Mouse (Mus musculus) limb, embryonic 10.5 days (tissue): ENCODE data around the gene Ndufa13. TPM values are rescaled to one million over a fixed set of nuclear protein-coding genes. Genes with fewer than 3 reads are reported as not detected.
"Not testable (repeated sequence)": the region's sequence is repeated elsewhere in the genome, so short reads cannot be mapped to it uniquely, and the experiment has no call there.

ENCODE experiments used
- DNase-seq: peaks from one replicate; pipeline ENCODE4 v3.0.0-alpha.2; 2017; ENCODE audit warnings: low spot score
- H3K27ac ChIP-seq: fragments of 300-500 bp; sonication (generic); 2 replicates; pipeline ENCODE4 v1.5.1; 2016; ENCODE audit warnings: mild to moderate bottlenecking
- H3K27me3 ChIP-seq: fragments of 300-500 bp; sonication (generic); 2 replicates; pipeline ENCODE4 v1.6.1; 2016; ENCODE audit warnings: low read depth, mild to moderate bottlenecking; ENCODE audit not compliant: poor library complexity, severe bottlenecking
- H3K36me3 ChIP-seq: fragments of 300-500 bp; sonication (generic); 2 replicates; pipeline ENCODE4 v1.6.1; 2016; ENCODE audit warnings: mild to moderate bottlenecking, moderate library complexity
- H3K4me1 ChIP-seq: fragments of 300-500 bp; sonication (generic); 2 replicates; pipeline ENCODE4 v1.6.1; 2016
- H3K4me3 ChIP-seq: fragments of 300-500 bp; sonication (generic); 2 replicates; pipeline ENCODE4 v1.5.1; 2016; ENCODE audit warnings: mild to moderate bottlenecking, moderate library complexity
- H3K9me3 ChIP-seq: fragments of 300-500 bp; sonication (generic); replicated peaks from 2 replicates; pipeline ENCODE4 v1.6.1; 2016; ENCODE audit warnings: mild to moderate bottlenecking
- WGBS: fragments of 180-500 bp; shearing (Covaris S2); methylation state at CpG from one replicate; pipeline ENCODE4 v1.1.7; 2016; 5-methylcytosine and 5-hydroxymethylcytosine counted together
- polyA plus RNA-seq: library from polyadenylated mRNA; unstranded; fragments of >200 nt; fragmentation: Nextera tagmentation; extraction: Ambion mirVana; gene quantifications from 2 replicates; pipeline ENCODE4 v1.2.1, GENCODE M21; 2016

Ndufa13 gene
- 165 and 166 TPM in 2 replicates for polyA plus RNA-seq

DNA sequence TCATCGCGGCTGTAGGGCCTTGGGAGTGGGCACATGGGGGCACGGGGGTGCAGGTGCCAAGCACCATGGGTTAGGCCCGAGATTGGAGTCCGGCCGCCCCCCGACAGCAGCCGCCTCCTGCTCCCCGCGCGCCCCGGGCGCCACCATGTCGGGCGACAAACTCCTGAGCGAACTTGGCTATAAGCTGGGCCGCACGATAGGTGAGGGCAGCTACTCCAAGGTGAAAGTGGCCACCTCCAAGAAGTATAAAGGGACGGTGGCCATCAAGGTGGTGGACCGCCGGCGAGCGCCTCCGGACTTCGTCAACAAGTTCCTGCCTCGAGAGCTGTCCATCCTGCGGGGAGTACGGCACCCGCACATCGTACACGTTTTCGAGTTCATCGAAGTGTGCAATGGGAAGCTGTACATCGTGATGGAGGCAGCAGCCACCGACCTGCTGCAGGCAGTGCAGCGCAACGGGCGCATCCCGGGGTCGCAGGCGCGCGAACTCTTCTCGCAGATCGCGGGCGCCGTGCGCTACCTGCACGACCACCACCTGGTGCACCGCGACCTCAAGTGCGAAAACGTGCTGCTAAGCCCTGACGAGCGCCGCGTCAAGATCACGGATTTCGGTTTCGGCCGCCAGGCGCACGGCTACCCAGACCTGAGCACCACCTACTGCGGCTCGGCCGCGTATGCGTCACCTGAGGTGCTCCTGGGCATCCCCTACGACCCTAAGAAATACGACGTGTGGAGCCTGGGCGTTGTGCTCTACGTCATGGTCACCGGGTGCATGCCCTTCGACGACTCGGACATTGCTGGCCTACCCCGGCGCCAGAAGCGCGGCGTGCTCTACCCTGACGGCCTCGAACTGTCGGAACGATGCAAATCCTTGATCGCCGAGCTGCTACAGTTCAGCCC lies at the start of gene Ndufa13, which contains the start of the genes Tssk6 and Yjefn3:
Gene Ndufa13 (minus strand): TSS at position 396 of the 900 bp plus-strand sequence.
Gene Tssk6 (plus strand): TSS at position 22 of the 900 bp plus-strand sequence.
Gene Yjefn3 (minus strand): TSS at position 550 of the 900 bp plus-strand sequence.
- no peak for DNase-seq
- WGBS = 5% methylated on average over 89 of the region's 89 CpGs

DNA sequence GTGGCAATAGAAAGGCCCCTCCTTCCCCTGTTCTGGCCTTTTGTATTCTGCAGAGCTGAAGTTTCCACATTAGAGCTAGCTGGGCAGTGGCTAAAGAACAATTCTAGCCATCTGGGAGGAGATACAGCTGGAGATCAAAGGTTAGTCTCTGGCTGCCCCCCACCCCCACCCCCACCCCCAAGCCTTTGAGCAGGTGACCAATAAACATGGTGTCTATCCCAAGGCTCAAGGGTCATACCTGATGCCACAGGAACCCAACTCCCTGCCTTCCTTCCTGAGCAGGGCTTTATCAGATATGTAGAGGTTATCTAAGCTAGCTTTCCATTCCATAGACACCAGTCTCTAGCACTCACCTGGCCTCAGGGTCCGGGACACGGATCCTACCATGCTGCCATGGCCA lies 47.9 kb upstream of the Ndufa13 start:
- H3K36me3 ChIP-seq = peaks cover 57% of the 10 kb centered on the region
- no peak overlapping the region for H3K27ac ChIP-seq
- H3K4me1 ChIP-seq = no peaks in the 10 kb centered on the region; the same call in 1 of the 2 replicates
- no peaks in the 10 kb centered on the region for H3K27me3 ChIP-seq
- no peak for DNase-seq
- no peak overlapping the region for H3K4me3 ChIP-seq
- no peaks in the 10 kb centered on the region for H3K9me3 ChIP-seq
- WGBS = 98% methylated on average over 2 of the region's 2 CpGs

More for the DNA sequence above, at the start of gene Ndufa13, which contains the start of the genes Tssk6 and Yjefn3:
- Histone ChIP-seq H3K36me3 (peaks cover 41% of the 10 kb centered on the region), H3K4me1 (peaks cover 39% of the 10 kb centered on the region), H3K27me3 (no peaks in the 10 kb centered on the region), H3K9me3 (no peaks in the 10 kb centered on the region), H3K27ac (peak within 1 kb of the TSS; percentile 95), H3K4me3 (peak within 1 kb of the TSS; percentile 79)

DNA sequence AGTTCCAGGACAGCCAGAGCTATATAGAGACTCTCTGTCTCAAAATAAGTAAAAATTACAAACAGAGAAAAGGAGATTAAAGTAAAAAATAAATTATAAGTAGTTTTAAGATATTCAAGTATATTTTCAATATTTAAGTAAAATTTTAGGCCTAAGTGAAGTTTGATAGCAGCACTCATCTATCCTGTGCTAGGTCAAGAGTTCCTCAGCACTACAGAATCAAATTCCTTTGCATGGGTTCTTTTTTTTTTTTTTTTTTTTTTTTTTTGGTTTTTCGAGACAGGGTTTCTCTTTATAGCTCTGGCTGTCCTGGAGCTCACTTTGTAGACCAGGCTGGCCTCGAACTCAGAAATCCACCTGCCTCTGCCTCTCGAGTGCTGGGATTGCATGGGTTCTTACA lies 40.1 kb upstream of the Ndufa13 start:
- DNase-seq = not testable (repeated sequence)
- H3K4me1 ChIP-seq = peaks cover 31% of the 10 kb centered on the region

DNA sequence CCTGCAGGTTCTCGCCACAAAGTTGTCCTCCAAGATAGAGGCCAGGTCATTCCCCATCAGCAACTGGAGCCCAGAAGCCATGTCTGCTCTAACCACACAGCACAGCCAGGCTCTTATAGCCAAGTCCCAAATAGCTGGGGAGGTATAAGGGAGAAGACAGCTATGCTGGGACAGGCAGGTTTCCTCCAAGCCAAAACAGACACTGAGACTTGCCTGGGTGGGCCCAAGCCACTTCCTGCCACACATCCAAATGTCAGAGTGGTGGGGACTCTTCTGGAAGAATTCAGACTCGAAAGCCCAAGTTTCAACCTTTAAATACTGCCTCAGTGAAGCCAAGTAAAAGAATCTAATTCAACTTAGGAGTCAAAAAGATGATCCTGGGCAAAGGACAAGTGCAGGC lies 38.0 kb upstream of the Ndufa13 start:
- Histone ChIP-seq H3K27me3 (no peaks in the 10 kb centered on the region), H3K4me1 (peaks cover 37% of the 10 kb centered on the region), H3K36me3 (peaks cover 52% of the 10 kb centered on the region)

More for the DNA sequence above, 40.1 kb upstream of the Ndufa13 start:
- H3K27me3 ChIP-seq, H3K4me3 ChIP-seq, H3K9me3 ChIP-seq, H3K27ac ChIP-seq: not testable (repeated sequence)
- H3K36me3 ChIP-seq = peaks cover 58% of the 10 kb centered on the region
- WGBS = 93% methylated on average over 3 of the region's 3 CpGs

DNA sequence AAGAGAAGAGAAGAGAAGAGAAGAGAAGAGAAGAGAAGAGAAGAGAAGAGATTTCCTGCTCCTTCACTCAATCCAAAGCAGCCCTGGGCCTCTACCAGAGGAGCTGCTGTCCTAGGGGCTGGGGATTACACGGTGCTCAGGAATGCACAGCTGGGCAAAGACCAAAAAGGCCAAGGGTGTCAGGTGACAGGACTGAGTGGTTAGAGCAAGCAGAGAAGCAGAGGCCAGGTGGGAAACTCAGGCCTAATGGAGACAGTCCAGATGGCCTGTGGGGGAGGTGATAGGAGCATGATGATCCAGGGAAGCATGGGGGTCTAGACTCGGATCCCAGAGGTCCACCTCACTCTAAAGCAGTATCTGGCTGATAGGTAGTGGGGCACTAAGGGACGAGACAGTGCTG lies 37.3 kb upstream of the Ndufa13 start:
- no peaks in the 10 kb centered on the region for H3K27me3 ChIP-seq
- H3K9me3 ChIP-seq = no peaks in the 10 kb centered on the region
- WGBS = 33% methylated on average over 3 of the region's 3 CpGs
- no peak overlapping the region for H3K4me3 ChIP-seq
- H3K36me3 ChIP-seq = peaks cover 56% of the 10 kb centered on the region
- peak; percentile 64 for DNase-seq
- peaks cover 37% of the 10 kb centered on the region for H3K4me1 ChIP-seq
- H3K27ac ChIP-seq = peak overlapping the region; percentile 32; the same call in 1 of the 2 replicates

More for the DNA sequence above, 38.0 kb upstream of the Ndufa13 start:
- H3K9me3 ChIP-seq = no peaks in the 10 kb centered on the region
- WGBS = 90% methylated on average over 2 of the region's 2 CpGs
- DNase-seq = no peak
- peak overlapping the region; percentile 32; the same call in 1 of the 2 replicates for H3K27ac ChIP-seq
- H3K4me3 ChIP-seq = no peak overlapping the region

DNA sequence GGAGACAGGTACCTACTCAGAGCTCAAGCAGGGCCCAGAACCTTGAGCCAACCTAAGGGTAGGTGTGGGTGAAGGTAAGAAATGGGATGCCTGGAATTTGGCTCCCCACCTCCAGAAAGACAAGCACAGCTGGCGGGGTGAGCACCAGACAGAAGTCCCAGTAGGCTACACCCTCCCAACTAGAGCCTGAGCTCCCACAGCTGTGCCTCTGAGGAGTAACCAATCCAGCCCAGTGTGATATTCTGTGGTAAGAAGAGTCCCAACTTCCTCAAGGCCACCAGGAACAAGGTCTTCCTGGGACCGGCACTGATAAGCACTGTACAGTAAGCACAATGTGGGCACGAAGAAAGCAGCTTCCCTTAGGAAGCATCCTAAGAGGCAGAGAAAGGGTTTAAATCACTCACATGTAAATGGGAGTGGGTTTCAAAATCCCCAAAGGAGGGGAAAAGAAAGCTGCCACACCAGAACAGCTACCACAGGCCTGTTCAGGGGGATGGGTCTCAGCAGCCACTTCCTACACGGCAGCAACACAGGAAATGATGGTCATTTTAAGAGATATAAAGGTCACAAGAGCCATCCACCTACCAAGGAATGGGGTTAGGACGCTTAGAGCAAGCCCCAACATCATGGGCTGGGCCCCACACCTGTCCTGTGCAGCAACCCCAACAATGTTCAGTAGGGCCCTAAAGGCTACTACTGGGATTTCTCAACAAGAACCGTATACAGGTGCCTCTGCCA lies 36.1 kb upstream of the Ndufa13 start:
- Histone ChIP-seq H3K27ac (peak overlapping the region; percentile 16), H3K4me3 (no peak overlapping the region), H3K27me3 (no peaks in the 10 kb centered on the region), H3K36me3 (peaks cover 63% of the 10 kb centered on the region), H3K4me1 (peaks cover 33% of the 10 kb centered on the region), H3K9me3 (no peaks in the 10 kb centered on the region)
- WGBS = 88% methylated on average over 6 of the region's 6 CpGs
- DNase-seq = no peak

DNA sequence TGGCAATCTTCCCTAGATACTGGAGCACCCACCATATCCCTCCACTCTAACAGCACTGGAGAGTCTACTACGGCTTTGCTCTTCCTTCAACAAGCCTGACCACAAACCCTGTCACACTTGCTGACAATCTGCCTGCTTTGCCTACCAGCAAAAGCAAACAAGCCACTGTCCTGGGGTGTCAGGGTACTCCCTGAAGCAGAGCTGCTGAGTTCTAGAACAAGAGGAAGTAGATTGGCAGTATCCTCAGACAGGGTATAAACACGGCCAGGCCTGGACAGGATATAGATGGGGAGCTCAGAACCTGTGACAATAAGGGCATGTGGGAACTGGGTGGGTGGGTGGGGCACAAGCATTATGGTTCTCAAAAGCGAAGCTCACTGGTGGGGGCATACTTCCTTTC lies 35.1 kb upstream of the Ndufa13 start:
- no peak overlapping the region for H3K4me3 ChIP-seq
- H3K27ac ChIP-seq = no peak overlapping the region
- WGBS = 89% methylated on average over 3 of the region's 3 CpGs
- no peaks in the 10 kb centered on the region for H3K27me3 ChIP-seq
- no peaks in the 10 kb centered on the region for H3K9me3 ChIP-seq
- peaks cover 33% of the 10 kb centered on the region for H3K4me1 ChIP-seq
- H3K36me3 ChIP-seq = peaks cover 67% of the 10 kb centered on the region
- DNase-seq = no peak

DNA sequence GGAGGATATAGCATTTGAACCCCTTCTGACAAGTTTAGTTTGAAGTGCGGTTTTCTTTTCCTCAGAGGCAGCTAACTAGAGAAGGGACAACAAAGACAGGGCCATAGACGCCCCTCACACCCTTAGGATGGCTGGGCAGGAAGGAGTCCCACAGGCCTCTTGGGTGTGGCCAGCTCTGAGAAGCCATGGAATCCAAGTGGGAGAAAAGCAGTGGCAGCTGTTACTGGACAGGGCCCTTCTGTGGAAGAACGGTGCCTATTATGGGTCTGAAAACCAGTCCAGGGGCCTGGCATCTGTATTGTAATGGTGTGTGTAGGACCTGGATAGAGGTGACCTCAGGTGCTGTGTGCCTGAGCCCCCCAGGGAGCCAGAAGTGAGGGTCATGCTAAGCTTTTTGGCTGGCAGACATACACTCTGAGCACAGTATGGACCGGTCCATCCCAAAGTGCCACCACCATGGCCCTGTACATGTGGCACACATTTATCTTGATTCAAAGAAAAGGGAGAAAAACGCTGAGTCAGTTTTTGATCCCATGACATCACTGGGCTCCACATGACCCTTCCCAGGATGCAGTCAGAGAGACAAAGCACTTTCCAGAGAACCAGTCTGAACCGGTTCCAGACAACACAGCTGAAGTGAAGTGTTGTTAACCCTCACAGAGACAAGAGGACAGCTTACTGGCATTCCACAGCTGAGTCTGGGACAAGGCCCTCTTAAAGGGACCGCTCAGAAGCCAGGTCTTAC lies 33.9 kb upstream of the Ndufa13 start:
- Histone ChIP-seq H3K36me3 (peaks cover 76% of the 10 kb centered on the region), H3K4me3 (no peak overlapping the region), H3K27me3 (no peaks in the 10 kb centered on the region), H3K4me1 (peaks cover 33% of the 10 kb centered on the region), H3K9me3 (no peaks in the 10 kb centered on the region), H3K27ac (0 out of 2 replicates have a peak overlapping the region, but pooled peaks have one; percentile 27)
- 72% methylated on average over 7 of the region's 7 CpGs for WGBS
- no peak for DNase-seq

DNA sequence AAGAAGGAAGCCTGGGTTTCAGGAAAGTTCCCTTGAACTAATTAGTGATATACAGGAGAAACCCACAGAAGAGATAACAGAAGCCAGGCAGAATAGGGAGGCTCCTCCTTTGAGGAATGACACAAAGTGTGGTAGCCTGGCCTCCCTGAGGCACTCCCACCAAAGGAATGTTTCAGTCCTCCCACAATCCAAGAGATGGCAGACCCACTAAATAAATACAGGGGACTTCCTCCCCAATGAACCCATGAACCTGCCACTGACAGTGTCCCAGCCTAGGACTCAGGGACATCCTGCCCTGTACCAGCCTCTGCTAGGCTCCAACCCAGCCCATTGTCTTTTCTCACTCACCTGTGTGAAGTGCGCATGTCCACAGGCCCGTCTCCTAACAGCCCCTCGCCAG lies 33.1 kb upstream of the Ndufa13 start:
- Histone ChIP-seq H3K9me3 (no peaks in the 10 kb centered on the region), H3K27me3 (no peaks in the 10 kb centered on the region), H3K36me3 (peaks cover 79% of the 10 kb centered on the region), H3K4me3 (no peak overlapping the region), H3K27ac (no peak overlapping the region), H3K4me1 (peaks cover 29% of the 10 kb centered on the region)
- WGBS = 95% methylated on average over 3 of the region's 3 CpGs
- DNase-seq = no peak

DNA sequence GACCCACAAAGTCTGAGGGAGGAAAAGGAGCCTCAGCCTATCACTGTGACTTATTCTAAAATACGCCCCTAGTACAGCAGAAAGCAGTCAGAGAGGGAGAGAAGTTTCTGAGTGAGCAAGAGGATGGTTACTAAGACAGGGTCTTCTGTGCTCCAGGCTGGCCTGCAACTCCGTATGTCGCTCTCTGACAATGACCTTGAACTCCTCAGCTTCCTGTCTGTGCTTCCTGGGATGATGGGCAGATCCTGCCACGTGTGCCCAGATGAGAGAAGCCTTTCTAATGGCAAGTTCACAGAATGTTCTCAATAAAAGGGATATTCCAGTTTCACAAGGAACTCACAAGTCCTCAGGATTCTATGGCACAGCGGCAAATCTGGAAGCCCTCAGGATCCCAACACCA lies 32.2 kb upstream of the Ndufa13 start:
- 91% methylated on average over 5 of the region's 5 CpGs for WGBS
- Histone ChIP-seq H3K27me3 (no peaks in the 10 kb centered on the region), H3K4me1 (peaks cover 20% of the 10 kb centered on the region), H3K27ac (no peak overlapping the region), H3K36me3 (peaks cover 74% of the 10 kb centered on the region), H3K4me3 (no peak overlapping the region), H3K9me3 (no peaks in the 10 kb centered on the region)
- DNase-seq = no peak

DNA sequence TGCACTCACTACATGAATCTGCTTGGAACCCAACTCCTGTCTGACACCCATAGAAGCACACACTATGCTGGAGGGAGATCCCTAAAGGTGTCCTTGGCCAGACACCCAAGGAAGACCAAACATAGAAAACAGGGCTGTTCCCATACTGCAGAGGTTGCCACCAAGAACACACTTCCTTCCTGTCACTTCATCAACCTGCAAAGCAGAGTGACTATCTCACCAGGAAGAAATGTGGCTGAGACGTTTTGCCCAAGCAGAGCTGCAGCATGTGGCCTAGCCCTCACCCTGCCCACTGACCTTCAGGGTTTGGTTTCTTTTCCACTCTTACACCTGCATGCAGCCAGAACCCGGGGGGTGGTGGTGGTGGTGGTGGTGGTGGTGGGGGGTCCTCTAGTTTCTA lies 31.5 kb upstream of the Ndufa13 start:
- 86% methylated on average over 2 of the region's 2 CpGs for WGBS
- H3K36me3 ChIP-seq = peaks cover 80% of the 10 kb centered on the region
- no peaks in the 10 kb centered on the region for H3K9me3 ChIP-seq

DNA sequence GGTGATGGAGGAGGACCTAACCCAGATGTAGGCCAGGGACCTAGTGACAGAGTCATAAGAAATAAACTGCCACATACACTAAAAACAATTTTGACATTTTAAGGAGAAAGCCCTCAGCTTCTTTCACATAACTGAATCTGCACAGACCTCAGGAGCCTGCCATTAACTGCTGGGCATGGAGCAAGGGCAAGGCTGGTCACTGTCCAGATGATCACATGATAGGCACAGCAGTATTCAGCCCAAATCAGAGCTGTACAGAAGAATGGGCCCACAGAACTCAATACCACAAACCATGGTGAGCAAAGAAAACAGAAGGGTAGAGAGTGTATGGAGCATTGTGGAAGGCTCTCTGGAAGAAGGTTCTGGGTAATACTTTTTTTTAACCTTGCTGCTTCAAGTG lies 24.5 kb upstream of the Ndufa13 start:
- peaks cover 65% of the 10 kb centered on the region for H3K36me3 ChIP-seq
- no peak overlapping the region for H3K27ac ChIP-seq
- no peaks in the 10 kb centered on the region for H3K27me3 ChIP-seq
- DNase-seq = no peak
- H3K4me3 ChIP-seq = no peak overlapping the region
- H3K4me1 ChIP-seq = 0 out of 2 replicates have a peak, but pooled peaks cover 1% of the 10 kb centered on the region
- H3K9me3 ChIP-seq = no peaks in the 10 kb centered on the region

More for the DNA sequence above, 31.5 kb upstream of the Ndufa13 start:
- H3K27ac ChIP-seq = no peak overlapping the region
- peaks cover 13% of the 10 kb centered on the region for H3K4me1 ChIP-seq
- no peak overlapping the region for H3K4me3 ChIP-seq
- DNase-seq = no peak
- H3K27me3 ChIP-seq = no peaks in the 10 kb centered on the region
